Mouse (Mus musculus): ENCODE results near the gene Rapgef4. TPM values are rescaled to one million over a fixed set of nuclear protein-coding genes. Genes with fewer than 3 reads are reported as not detected.
A peak's percentile ranks its signal among the peaks of the same experiment; 100 is the strongest.
"Not testable (repeated sequence)": the region's sequence is repeated elsewhere in the genome, so short reads cannot be mapped to it uniquely, and the experiment has no call there.

Gene Rapgef4
- polyA plus RNA-seq, 1 experiment from 2014 or later: 23.4 TPM

DNA sequence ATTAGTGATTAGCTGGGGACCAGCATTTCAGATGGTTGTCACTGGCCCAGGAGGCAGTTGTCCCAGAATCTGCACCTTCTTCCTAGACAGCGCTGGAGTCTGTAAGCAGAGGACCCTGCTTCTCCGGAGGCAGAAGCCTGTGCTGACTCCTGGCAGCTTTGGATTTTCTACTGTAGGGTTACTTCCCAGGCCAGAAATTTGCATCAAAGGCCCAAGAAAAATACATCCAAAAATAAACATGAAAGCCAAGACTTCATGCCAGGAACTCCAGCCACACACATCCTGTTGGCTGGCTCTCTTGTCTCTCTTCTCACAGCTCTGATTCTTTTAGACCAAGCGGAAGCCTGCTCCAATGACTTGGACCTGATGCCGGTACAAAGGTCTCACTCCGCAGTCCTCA, 73.2 kb downstream of the Rapgef4 start:
- H3K4me3 ChIP-seq (replicated peaks; ENCODE audit: low read length): no peak overlapping the region
- ATAC-seq: no peak
- H3K36me3 ChIP-seq (ENCODE audit: control insufficient read depth, insufficient read depth): no peaks in the 10 kb centered on the region
- 0 out of 2 replicates have a peak overlapping the region, but pooled peaks have one; percentile 14 for H3K27ac ChIP-seq (ENCODE audit: low read length)
- H3K4me1 ChIP-seq (replicated peaks; ENCODE audit: control insufficient read depth, insufficient read depth, low read length): no peaks in the 10 kb centered on the region
- no peak overlapping the region for H3K4me2 ChIP-seq (ENCODE audit: low read length)
- H3K27me3 ChIP-seq (replicated peaks; ENCODE audit: control insufficient read depth, insufficient read depth, low read length): no peaks in the 10 kb centered on the region
- H3K9ac ChIP-seq (replicated peaks; ENCODE audit: low read depth, low read length): no peak overlapping the region
- WGBS: 73% methylated on average over 5 of the region's 5 CpGs
- no peaks in the 10 kb centered on the region for H3K9me3 ChIP-seq (ENCODE audit: control insufficient read depth, low read length)

DNA sequence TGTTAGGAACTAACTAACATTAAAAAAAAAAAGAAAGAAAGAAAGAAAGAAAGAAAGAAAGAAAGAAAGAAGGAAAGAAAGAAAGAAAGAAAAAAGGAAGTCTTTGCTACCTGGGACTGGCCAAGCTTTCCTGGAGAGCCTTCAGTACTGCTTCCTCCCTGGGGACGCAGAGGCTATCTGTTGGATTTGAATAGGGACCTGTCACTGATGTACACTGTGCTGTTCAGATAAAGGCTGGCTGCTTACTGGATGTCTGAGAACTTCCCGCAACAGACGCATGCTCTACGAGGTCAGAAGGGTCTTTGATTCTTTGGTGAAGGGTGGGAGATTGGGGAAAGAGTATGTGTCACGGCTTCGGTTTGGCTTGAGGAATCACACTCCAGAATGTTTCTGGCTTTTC, 73.7 kb downstream of the Rapgef4 start:
- Histone ChIP-seq H3K27ac (ENCODE audit: low read length) (no peak overlapping the region), H3K4me3 (replicated peaks; ENCODE audit: low read length) (no peak overlapping the region), H3K4me1 (replicated peaks; ENCODE audit: control insufficient read depth, insufficient read depth, low read length) (no peaks in the 10 kb centered on the region), H3K9me3 (ENCODE audit: control insufficient read depth, low read length) (no peaks in the 10 kb centered on the region), H3K4me2 (ENCODE audit: low read length) (no peak overlapping the region), H3K36me3 (ENCODE audit: control insufficient read depth, insufficient read depth) (no peaks in the 10 kb centered on the region), H3K9ac (replicated peaks; ENCODE audit: low read depth, low read length) (no peak overlapping the region), H3K27me3 (replicated peaks; ENCODE audit: control insufficient read depth, insufficient read depth, low read length) (no peaks in the 10 kb centered on the region)
- no peak for ATAC-seq
- 78% methylated on average over 6 of the region's 6 CpGs for WGBS

DNA sequence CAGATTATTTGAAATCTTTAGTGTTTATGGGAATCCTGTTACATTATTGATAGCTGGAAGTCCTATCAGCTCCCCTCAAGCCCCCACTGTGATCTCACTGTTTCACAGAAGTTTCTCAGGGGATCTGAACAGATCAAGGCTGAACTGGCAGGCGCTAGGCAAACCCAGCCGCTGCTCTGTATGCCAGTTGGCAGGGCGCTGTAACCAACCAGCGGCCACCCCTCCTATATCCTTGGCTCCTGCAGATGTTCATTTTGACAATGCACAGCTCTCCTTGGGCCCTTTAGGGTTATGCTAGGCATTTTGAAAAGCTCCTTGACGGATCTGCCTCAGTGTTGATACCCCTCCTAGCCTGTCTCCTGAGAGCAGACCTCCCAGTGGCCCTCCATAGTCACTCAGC, 74.4 kb downstream of the Rapgef4 start:
- Histone ChIP-seq H3K27me3 (replicated peaks; ENCODE audit: control insufficient read depth, insufficient read depth, low read length) (no peaks in the 10 kb centered on the region), H3K36me3 (ENCODE audit: control insufficient read depth, insufficient read depth) (no peaks in the 10 kb centered on the region), H3K4me2 (ENCODE audit: low read length) (no peak overlapping the region), H3K9me3 (ENCODE audit: control insufficient read depth, low read length) (no peaks in the 10 kb centered on the region), H3K4me1 (replicated peaks; ENCODE audit: control insufficient read depth, insufficient read depth, low read length) (no peaks in the 10 kb centered on the region), H3K4me3 (replicated peaks; ENCODE audit: low read length) (0 out of 2 replicates have a peak overlapping the region, but pooled peaks have one; percentile 6), H3K27ac (ENCODE audit: low read length) (no peak overlapping the region), H3K9ac (replicated peaks; ENCODE audit: low read depth, low read length) (no peak overlapping the region)
- 83% methylated on average over 5 of the region's 5 CpGs for WGBS
- ATAC-seq: no peak

DNA sequence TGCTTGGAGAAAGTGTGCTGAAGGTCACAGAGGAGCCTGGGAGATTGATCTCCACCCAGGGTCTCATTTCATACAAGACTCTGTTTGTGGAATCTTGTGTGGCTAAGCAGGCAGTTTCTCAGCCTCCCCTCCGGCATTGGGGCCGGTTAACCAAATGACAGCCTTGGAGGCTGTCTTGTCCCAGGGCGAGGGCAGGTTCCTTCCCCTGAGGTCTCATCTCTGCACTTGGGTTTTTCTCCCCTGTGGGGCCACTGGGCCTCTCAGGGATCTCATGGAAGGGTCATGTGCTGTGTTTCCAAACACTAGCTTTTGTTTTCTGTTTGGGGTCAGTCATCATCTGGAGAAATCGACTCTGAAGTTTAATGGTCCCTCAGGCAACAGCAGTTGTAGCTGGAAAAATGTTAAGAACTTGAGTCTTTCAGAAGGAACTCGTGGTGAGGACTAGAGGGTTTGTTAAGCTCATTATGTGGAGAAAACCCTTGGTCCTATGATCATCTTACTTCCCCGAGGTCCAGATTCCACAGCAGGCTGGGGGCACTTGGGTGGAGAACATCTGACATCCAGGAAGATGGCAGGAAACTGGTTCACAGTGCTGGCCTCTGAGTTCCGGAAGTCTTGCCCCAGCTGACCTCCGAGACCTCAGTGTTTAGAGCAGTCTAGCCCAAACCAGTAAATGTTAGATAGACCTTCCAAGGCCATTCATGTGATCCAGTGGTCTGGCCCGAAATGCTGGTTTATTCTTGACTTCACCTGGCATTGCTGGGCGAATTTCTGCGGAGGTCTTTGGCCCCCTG, 75.2 kb downstream of the Rapgef4 start:
- 73% methylated on average over 11 of the region's 11 CpGs for WGBS
- Histone ChIP-seq H3K36me3 (ENCODE audit: control insufficient read depth, insufficient read depth) (no peaks in the 10 kb centered on the region), H3K9me3 (ENCODE audit: control insufficient read depth, low read length) (no peaks in the 10 kb centered on the region), H3K27me3 (replicated peaks; ENCODE audit: control insufficient read depth, insufficient read depth, low read length) (no peaks in the 10 kb centered on the region), H3K4me1 (replicated peaks; ENCODE audit: control insufficient read depth, insufficient read depth, low read length) (no peaks in the 10 kb centered on the region), H3K27ac (ENCODE audit: low read length) (no peak overlapping the region), H3K9ac (replicated peaks; ENCODE audit: low read depth, low read length) (no peak overlapping the region), H3K4me2 (ENCODE audit: low read length) (no peak overlapping the region), H3K4me3 (replicated peaks; ENCODE audit: low read length) (no peak overlapping the region; the same call in 1 of the 2 replicates)
- ATAC-seq: no peak

DNA sequence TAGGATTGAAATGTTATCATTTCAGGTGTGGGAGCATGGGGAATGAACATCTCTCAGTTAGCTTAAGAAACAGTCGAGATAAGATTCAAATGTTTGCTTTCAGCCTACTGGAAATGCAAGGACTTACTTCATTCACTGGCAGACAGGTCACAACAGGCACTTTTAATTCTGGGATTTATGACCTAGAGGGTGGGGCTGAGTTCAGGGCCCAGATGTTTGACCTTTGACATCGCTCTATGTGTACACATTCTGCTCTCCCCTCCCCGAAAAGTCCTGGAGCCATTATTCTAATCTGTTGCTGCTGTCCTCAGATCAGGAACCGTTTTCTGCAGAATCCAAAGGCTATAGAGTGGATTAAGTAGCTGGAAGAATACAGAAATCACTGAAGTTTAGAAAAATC, 81.9 kb downstream of the Rapgef4 start:
- Histone ChIP-seq H3K27ac (ENCODE audit: low read length) (no peak overlapping the region), H3K4me1 (replicated peaks; ENCODE audit: control insufficient read depth, insufficient read depth, low read length) (peaks cover 2% of the 10 kb centered on the region), H3K27me3 (replicated peaks; ENCODE audit: control insufficient read depth, insufficient read depth, low read length) (no peaks in the 10 kb centered on the region), H3K4me2 (ENCODE audit: low read length) (no peak overlapping the region), H3K36me3 (ENCODE audit: control insufficient read depth, insufficient read depth) (no peaks in the 10 kb centered on the region), H3K9ac (replicated peaks; ENCODE audit: low read depth, low read length) (no peak overlapping the region), H3K9me3 (ENCODE audit: control insufficient read depth, low read length) (no peaks in the 10 kb centered on the region), H3K4me3 (replicated peaks; ENCODE audit: low read length) (no peak overlapping the region)
- ATAC-seq: no peak
- WGBS: 72% methylated on average over 4 of the region's 4 CpGs

DNA sequence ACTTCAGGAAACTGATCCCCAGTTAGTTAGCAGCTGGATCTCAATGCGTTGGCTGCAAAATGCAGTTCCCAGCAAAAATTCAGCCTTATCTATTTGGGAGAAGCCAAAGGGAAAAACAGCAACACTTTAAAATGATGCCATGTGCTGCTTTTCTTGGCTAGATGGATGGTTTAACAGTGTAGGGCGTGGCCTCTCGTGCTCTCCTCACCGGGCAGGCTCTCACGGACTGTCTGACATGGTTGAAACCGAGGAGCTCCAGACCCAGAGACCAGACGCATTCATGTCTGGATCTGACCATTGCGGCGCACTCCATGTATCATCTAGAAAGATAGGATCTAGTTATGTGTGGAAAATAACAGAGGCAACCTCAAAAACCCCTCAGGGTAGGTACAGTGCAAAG, 87.5 kb downstream of the Rapgef4 start:
- WGBS: 95% methylated on average over 9 of the region's 9 CpGs
- H3K4me1 ChIP-seq (replicated peaks; ENCODE audit: control insufficient read depth, insufficient read depth, low read length): peaks cover 2% of the 10 kb centered on the region
- no peak for ATAC-seq

DNA sequence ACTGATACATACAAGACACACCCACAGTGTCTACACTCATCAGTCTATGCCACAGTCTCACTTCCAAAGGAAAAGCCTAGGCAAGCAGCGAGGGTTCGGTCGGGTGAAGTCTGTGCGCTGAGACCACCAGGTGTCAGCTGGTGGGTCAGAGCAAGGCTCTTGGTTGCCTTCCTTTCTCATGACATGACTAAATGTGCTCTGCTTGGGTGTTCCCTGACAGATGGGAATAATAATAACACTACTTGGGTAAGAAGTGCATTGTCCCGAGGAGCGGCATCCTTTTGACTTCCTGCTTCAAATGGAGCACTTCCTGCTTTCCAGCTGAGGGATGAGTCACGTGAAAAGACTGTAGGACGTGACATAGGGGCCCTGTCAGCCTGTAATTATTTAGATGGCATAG, 89.0 kb downstream of the Rapgef4 start:
- Histone ChIP-seq H3K4me3 (replicated peaks; ENCODE audit: low read length) (no peak overlapping the region), H3K27ac (ENCODE audit: low read length) (no peak overlapping the region), H3K36me3 (ENCODE audit: control insufficient read depth, insufficient read depth) (no peaks in the 10 kb centered on the region), H3K4me2 (ENCODE audit: low read length) (no peak overlapping the region), H3K27me3 (replicated peaks; ENCODE audit: control insufficient read depth, insufficient read depth, low read length) (no peaks in the 10 kb centered on the region), H3K4me1 (replicated peaks; ENCODE audit: control insufficient read depth, insufficient read depth, low read length) (peaks cover 2% of the 10 kb centered on the region), H3K9ac (replicated peaks; ENCODE audit: low read depth, low read length) (no peak overlapping the region), H3K9me3 (ENCODE audit: control insufficient read depth, low read length) (no peaks in the 10 kb centered on the region)
- 74% methylated on average over 8 of the region's 8 CpGs for WGBS
- ATAC-seq: no peak

More for the DNA sequence above, 87.5 kb downstream of the Rapgef4 start:
- no peaks in the 10 kb centered on the region for H3K36me3 ChIP-seq (ENCODE audit: control insufficient read depth, insufficient read depth)
- H3K9ac ChIP-seq (replicated peaks; ENCODE audit: low read depth, low read length): no peak overlapping the region
- H3K9me3 ChIP-seq (ENCODE audit: control insufficient read depth, low read length): no peaks in the 10 kb centered on the region
- H3K27me3 ChIP-seq (replicated peaks; ENCODE audit: control insufficient read depth, insufficient read depth, low read length): no peaks in the 10 kb centered on the region
- no peak overlapping the region for H3K27ac ChIP-seq (ENCODE audit: low read length)
- H3K4me2 ChIP-seq (ENCODE audit: low read length): no peak overlapping the region
- no peak overlapping the region for H3K4me3 ChIP-seq (replicated peaks; ENCODE audit: low read length)

DNA sequence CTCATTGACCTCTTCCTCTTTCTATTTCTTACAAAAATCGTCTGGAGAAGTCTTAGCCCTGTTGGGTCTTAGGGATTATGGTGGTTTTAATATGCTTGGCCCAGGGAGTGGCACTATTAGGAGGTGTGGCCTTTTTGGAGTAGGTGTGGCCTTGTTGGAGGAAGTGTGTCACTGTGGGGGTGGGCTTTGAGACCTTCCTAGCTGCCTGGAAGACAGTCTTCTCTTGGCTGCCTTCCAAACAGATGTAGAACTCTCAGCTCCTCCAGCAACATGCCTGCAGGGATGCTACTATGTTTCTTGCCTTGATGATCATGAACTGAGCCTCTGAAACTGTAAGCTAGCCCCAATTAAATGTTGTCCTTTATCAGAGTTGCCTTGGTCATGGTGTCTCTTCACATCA, 92.1 kb downstream of the Rapgef4 start:
- H3K4me1 ChIP-seq (replicated peaks; ENCODE audit: control insufficient read depth, insufficient read depth, low read length); H3K27ac ChIP-seq (ENCODE audit: low read length); H3K4me3 ChIP-seq (replicated peaks; ENCODE audit: low read length); H3K4me2 ChIP-seq (ENCODE audit: low read length); H3K27me3 ChIP-seq (replicated peaks; ENCODE audit: control insufficient read depth, insufficient read depth, low read length); ATAC-seq; H3K9ac ChIP-seq (replicated peaks; ENCODE audit: low read depth, low read length); H3K9me3 ChIP-seq (ENCODE audit: control insufficient read depth, low read length); H3K36me3 ChIP-seq (ENCODE audit: control insufficient read depth, insufficient read depth): not testable (repeated sequence)
- WGBS: 60% methylated on average over 1 of the region's 1 CpGs

DNA sequence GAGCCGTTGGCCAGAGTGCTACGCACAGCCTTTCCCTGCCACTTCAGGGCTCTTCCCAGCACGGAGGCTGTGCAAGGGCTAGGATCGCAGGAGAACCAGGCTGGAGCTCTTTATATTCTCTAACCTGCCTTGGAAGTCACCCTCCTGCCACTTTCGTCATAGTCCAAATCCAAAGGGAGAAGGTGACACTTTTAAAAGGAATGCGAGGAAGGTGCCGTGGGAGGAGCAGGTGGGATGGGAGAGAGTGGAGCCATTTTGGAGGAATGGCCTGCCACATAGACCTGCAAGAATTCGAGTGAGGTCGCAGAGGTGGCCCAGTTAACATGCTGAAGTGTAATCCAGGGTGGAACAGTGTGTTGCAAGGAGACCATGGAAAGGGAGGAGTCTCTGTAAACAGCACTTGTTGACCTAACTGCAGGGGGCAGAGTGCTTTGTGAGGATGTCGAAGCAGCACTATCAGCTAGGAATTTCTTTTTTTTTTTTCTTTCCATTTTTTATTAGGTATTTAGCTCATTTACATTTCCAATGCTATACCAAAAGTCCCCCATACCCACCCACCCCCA, 94.0 kb downstream of the Rapgef4 start:
- H3K27me3 ChIP-seq (replicated peaks; ENCODE audit: control insufficient read depth, insufficient read depth, low read length): no peaks in the 10 kb centered on the region
- no peaks in the 10 kb centered on the region for H3K4me1 ChIP-seq (replicated peaks; ENCODE audit: control insufficient read depth, insufficient read depth, low read length)
- ATAC-seq: no peak
- H3K9me3 ChIP-seq (ENCODE audit: control insufficient read depth, low read length): no peaks in the 10 kb centered on the region
- no peak overlapping the region for H3K9ac ChIP-seq (replicated peaks; ENCODE audit: low read depth, low read length)
- no peak overlapping the region for H3K4me3 ChIP-seq (replicated peaks; ENCODE audit: low read length)
- no peak overlapping the region for H3K4me2 ChIP-seq (ENCODE audit: low read length)
- H3K27ac ChIP-seq (ENCODE audit: low read length): no peak overlapping the region
- WGBS: 82% methylated on average over 10 of the region's 10 CpGs
- no peaks in the 10 kb centered on the region for H3K36me3 ChIP-seq (ENCODE audit: control insufficient read depth, insufficient read depth)

Measured in forebrain, embryonic 16.5 days (tissue).